27 mouse cellular contexts compared by ENCODE assay signal in the genomic region with DNA sequence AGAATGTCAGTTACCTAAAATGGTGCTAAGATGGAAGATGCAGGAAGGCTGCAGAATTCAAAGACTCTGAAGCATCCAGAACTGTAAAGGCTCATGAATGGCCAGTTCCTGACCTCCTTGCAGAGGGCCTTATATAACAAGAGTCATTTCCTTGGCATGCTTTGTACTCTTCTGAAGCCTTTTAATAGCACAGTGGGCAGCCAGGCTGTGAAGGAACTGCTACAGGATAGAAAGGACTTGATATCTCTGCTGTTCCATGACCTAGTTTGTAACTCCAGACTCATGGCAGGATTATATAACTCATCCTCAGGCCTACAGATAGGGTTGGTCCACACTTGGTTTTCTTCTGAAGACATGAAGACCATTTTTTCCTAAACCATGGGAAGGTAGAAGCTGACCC.
"Had no signal": no experiment of that assay in that cellular context is flagged by ENCODE, and none has a peak within 500 bp of the region (broad histone marks: within the 10 kb centered on the region; RNA-seq: fewer than 3 reads in every experiment).

No protein-coding gene starts in this region.

- H3K4me1 ChIP-seq: heart, embryonic 13.5 days; heart, embryonic 15.5 days; hindbrain, embryonic 15.5 days; kidney, embryonic 15.5 days; limb, embryonic 13.5 days; liver, embryonic 12.5 days had no signal

- H3K27me3 ChIP-seq: heart, embryonic 13.5 days; heart, embryonic 15.5 days; hindbrain, embryonic 13.5 days; hindbrain, embryonic 15.5 days; kidney, embryonic 15.5 days; limb, embryonic 13.5 days; limb, embryonic 15.5 days; liver, embryonic 12.5 days had no signal

- DNase-seq: gastrocnemius, postnatal 14 days; gastrocnemius, postnatal 36 days; heart, adult 11 months; heart, adult 2 months; heart, postnatal 14 days; heart, postnatal 36 days; kidney, adult 11 months; kidney, adult 2 months; kidney, adult 9 months; kidney, postnatal 14 days; kidney, postnatal 36 days; layer of hippocampus, adult 9-11 months; layer of hippocampus, postnatal 36 days; left cerebral cortex, postnatal 4 days had no signal

- H3K27ac ChIP-seq: heart, adult 2 months; heart, embryonic 13.5 days; heart, embryonic 15.5 days; hindbrain, embryonic 13.5 days; hindbrain, embryonic 15.5 days; hindbrain, postnatal 0 days; kidney, embryonic 15.5 days; kidney, postnatal 0 days; limb, embryonic 13.5 days; limb, embryonic 15.5 days; liver, embryonic 12.5 days; liver, embryonic 14.5 days had no signal

- H3K9ac ChIP-seq: heart, embryonic 13.5 days; heart, embryonic 15.5 days; hindbrain, embryonic 13.5 days; hindbrain, embryonic 15.5 days; kidney, embryonic 15.5 days; limb, embryonic 13.5 days; limb, embryonic 15.5 days; liver, embryonic 12.5 days; liver, embryonic 14.5 days had no signal

- H3K4me2 ChIP-seq: heart, embryonic 11.5 days; heart, embryonic 13.5 days; heart, embryonic 15.5 days; hindbrain, embryonic 13.5 days; hindbrain, embryonic 15.5 days; kidney, embryonic 15.5 days; limb, embryonic 13.5 days; limb, embryonic 15.5 days; liver, embryonic 12.5 days had no signal

- H3K9me3 ChIP-seq: heart, embryonic 13.5 days; heart, embryonic 15.5 days; hindbrain, embryonic 13.5 days; hindbrain, embryonic 15.5 days; kidney, embryonic 15.5 days; limb, embryonic 15.5 days; liver, embryonic 12.5 days had no signal

- H3K4me3 ChIP-seq: heart, adult 2 months; heart, embryonic 13.5 days; heart, embryonic 15.5 days; hindbrain, embryonic 13.5 days; hindbrain, embryonic 15.5 days; kidney, embryonic 15.5 days; limb, embryonic 13.5 days; limb, embryonic 15.5 days; liver, embryonic 12.5 days had no signal

- ATAC-seq: hindbrain, postnatal 0 days; intestine, embryonic 16.5 days; liver, embryonic 12.5 days had no signal

- H3K36me3 ChIP-seq: heart, embryonic 13.5 days; heart, embryonic 15.5 days; hindbrain, embryonic 13.5 days; hindbrain, embryonic 15.5 days; kidney, embryonic 15.5 days; limb, embryonic 13.5 days; limb, embryonic 15.5 days; liver, embryonic 12.5 days had no signal
